10 mouse cellular contexts compared by ENCODE assay signal in genomic region chr17:93762349-93762748, GRCm38 (mm10).
DNase-seq lines count a peak whose midpoint lies in the region; ATAC-seq and TF ChIP-seq lines count a peak whose summit lies in the region.
"Had no signal": no experiment of that assay in that cellular context is flagged by ENCODE, and none has a peak within 500 bp of the region (broad histone marks: within the 10 kb centered on the region; RNA-seq: fewer than 3 reads in every experiment).

No protein-coding gene starts in this region.

- no peaks in the 10 kb centered on the region for H3K4me1 ChIP-seq in limb, embryonic 11.5 days (ENCODE audit: control insufficient read depth, insufficient read depth, low read length)
- no peaks in the 10 kb centered on the region; the same call in 1 of the 2 replicates for H3K4me1 ChIP-seq in limb, embryonic 10.5 days
- H3K4me1 ChIP-seq in forebrain, embryonic 12.5 days: no peaks in the 10 kb centered on the region
- H3K4me1 ChIP-seq in midbrain, embryonic 15.5 days: no peaks in the 10 kb centered on the region
- no peaks in the 10 kb centered on the region for H3K4me1 ChIP-seq in kidney, embryonic 16.5 days (ENCODE audit: insufficient read depth, low read length)
- H3K4me1 ChIP-seq: limb, embryonic 12.5 days had no signal

- no peak overlapping the region for H3K27ac ChIP-seq in limb, embryonic 11.5 days (replicated peaks; ENCODE audit: low read depth, low read length)
- no peak overlapping the region for H3K27ac ChIP-seq in limb, embryonic 10.5 days
- H3K27ac ChIP-seq in forebrain, embryonic 12.5 days: no peak overlapping the region
- no peak overlapping the region for H3K27ac ChIP-seq in midbrain, embryonic 15.5 days
- no peak overlapping the region for H3K27ac ChIP-seq in kidney, embryonic 16.5 days (ENCODE audit: low read length)
- H3K27ac ChIP-seq: limb, embryonic 12.5 days had no signal

- CTCF ChIA-PET in Patski (lab: Charles Lee): interaction anchor here (0.8 to 1.4 kb wide), 3 partner anchors 10 to 960 kb away, joined by 3 read pairs; no protein-coding TSS in a partner anchor

- H3K27me3 ChIP-seq in limb, embryonic 11.5 days (ENCODE audit: control insufficient read depth, insufficient read depth, low read length): no peaks in the 10 kb centered on the region
- H3K27me3 ChIP-seq in limb, embryonic 10.5 days (ENCODE audit: low read depth, poor library complexity, severe bottlenecking): no peaks in the 10 kb centered on the region
- no peaks in the 10 kb centered on the region for H3K27me3 ChIP-seq in Patski
- H3K27me3 ChIP-seq in forebrain, embryonic 12.5 days: no peaks in the 10 kb centered on the region
- no peaks in the 10 kb centered on the region for H3K27me3 ChIP-seq in midbrain, embryonic 15.5 days (replicated peaks)
- H3K27me3 ChIP-seq in kidney, embryonic 16.5 days (ENCODE audit: insufficient read depth, low read length): no peaks in the 10 kb centered on the region
- H3K27me3 ChIP-seq: limb, embryonic 12.5 days had no signal

- H3K4me2 ChIP-seq in limb, embryonic 11.5 days (ENCODE audit: low read depth, severe bottlenecking): no peak overlapping the region
- H3K4me2 ChIP-seq in forebrain, embryonic 12.5 days: no peak overlapping the region
- H3K4me2 ChIP-seq in midbrain, embryonic 15.5 days: no peak overlapping the region
- H3K4me2 ChIP-seq in kidney, embryonic 16.5 days (replicated peaks; ENCODE audit: low read depth, low read length): no peak overlapping the region
- H3K4me2 ChIP-seq: limb, embryonic 12.5 days had no signal

- DNase-seq in limb, embryonic 11.5 days (ENCODE audit: low spot score): no peak
- DNase-seq in limb, embryonic 10.5 days (ENCODE audit: low spot score): no peak
- no peak for DNase-seq in Patski (ENCODE audit: low read depth, low spot score)
- no peak for DNase-seq in right cerebral cortex, postnatal 10 days (ENCODE audit: low spot score in 2 of 2)
- no peak for DNase-seq in adrenal gland, adult 8-10 months
- DNase-seq: gastrocnemius, postnatal 25 days had no signal

- WGBS in limb, embryonic 11.5 days: 11% methylated on average over 1 of the region's 1 CpGs
- WGBS in limb, embryonic 10.5 days: 25% methylated on average over 1 of the region's 1 CpGs
- 6% methylated on average over 1 of the region's 1 CpGs for WGBS in forebrain, embryonic 12.5 days
- WGBS in midbrain, embryonic 15.5 days: 17% methylated on average over 1 of the region's 1 CpGs
- WGBS in kidney, embryonic 16.5 days: 13% methylated on average over 1 of the region's 1 CpGs

- H3K4me3 ChIP-seq in limb, embryonic 11.5 days (ENCODE audit: low read depth, low read length): no peak overlapping the region
- no peak overlapping the region for H3K4me3 ChIP-seq in limb, embryonic 10.5 days
- no peak overlapping the region for H3K4me3 ChIP-seq in forebrain, embryonic 12.5 days (replicated peaks)
- H3K4me3 ChIP-seq in midbrain, embryonic 15.5 days: no peak overlapping the region
- no peak overlapping the region for H3K4me3 ChIP-seq in kidney, embryonic 16.5 days (ENCODE audit: low read length)
- H3K4me3 ChIP-seq: limb, embryonic 12.5 days had no signal

- ATAC-seq in limb, embryonic 11.5 days (ENCODE audit: insufficient number of reproducible peaks, low FRiP score, low TSS enrichment, low read depth): peak; percentile 35; the same call in 1 of the 2 replicates
- ATAC-seq in Patski: no peak
- ATAC-seq in forebrain, embryonic 12.5 days (ENCODE audit: low FRiP score): peak; percentile 67; the same call in 1 of the 2 replicates
- ATAC-seq in midbrain, embryonic 15.5 days (replicated peaks): 0 out of 2 replicates have a peak, but pooled peaks have one; percentile 58
- no peak for ATAC-seq in kidney, embryonic 16.5 days (ENCODE audit: low FRiP score, low TSS enrichment)

- no peaks in the 10 kb centered on the region for H3K9me3 ChIP-seq in limb, embryonic 11.5 days (ENCODE audit: control insufficient read depth, low read length)
- H3K9me3 ChIP-seq in limb, embryonic 10.5 days (replicated peaks): no peaks in the 10 kb centered on the region
- H3K9me3 ChIP-seq in forebrain, embryonic 12.5 days: no peaks in the 10 kb centered on the region
- H3K9me3 ChIP-seq in midbrain, embryonic 15.5 days: no peaks in the 10 kb centered on the region
- H3K9me3 ChIP-seq in kidney, embryonic 16.5 days (ENCODE audit: low read length): no peaks in the 10 kb centered on the region
- H3K9me3 ChIP-seq: limb, embryonic 12.5 days had no signal

- H3K9ac ChIP-seq in limb, embryonic 11.5 days (ENCODE audit: low read length): no peak overlapping the region
- H3K9ac ChIP-seq in forebrain, embryonic 12.5 days: no peak overlapping the region
- H3K9ac ChIP-seq in midbrain, embryonic 15.5 days: no peak overlapping the region
- H3K9ac ChIP-seq in kidney, embryonic 16.5 days (replicated peaks; ENCODE audit: low read length): no peak overlapping the region
- H3K9ac ChIP-seq: limb, embryonic 12.5 days had no signal

- TF ChIP-seq CTCF in Patski (IDR thresholded peaks at IDR 0.05): peak; percentile 41

- H3K36me3 ChIP-seq in limb, embryonic 11.5 days (ENCODE audit: control insufficient read depth, insufficient read depth, low read length): no peaks in the 10 kb centered on the region
- no peaks in the 10 kb centered on the region for H3K36me3 ChIP-seq in limb, embryonic 10.5 days
- no peaks in the 10 kb centered on the region for H3K36me3 ChIP-seq in forebrain, embryonic 12.5 days (replicated peaks)
- H3K36me3 ChIP-seq in midbrain, embryonic 15.5 days (replicated peaks): no peaks in the 10 kb centered on the region
- no peaks in the 10 kb centered on the region for H3K36me3 ChIP-seq in kidney, embryonic 16.5 days (ENCODE audit: insufficient read depth, low read length)
- H3K36me3 ChIP-seq: limb, embryonic 12.5 days had no signal

- POLR2A ChIA-PET in Patski (lab: Charles Lee): no interaction called here

- in situ Hi-C loops in Patski (cut with MboI; ENCODE audit: low pct_unique_long_range_greater_than_20kb): loop anchor here (5.0 kb wide), 1 partner anchor 970 kb away; no protein-coding TSS in a partner anchor

Comparison
In these comparisons a context has a peak if more than half of its experiments do, and no peak if none do; other contexts are left out.
1. ATAC-seq: peak in limb, embryonic 11.5 days (single experiment), forebrain, embryonic 12.5 days (single experiment) and midbrain, embryonic 15.5 days (single experiment); none in Patski (single experiment) and kidney, embryonic 16.5 days (single experiment).